Mouse (Mus musculus): ENCODE results near the gene 1700049E17Rik2.
"Not testable (repeated sequence)": the region's sequence is repeated elsewhere in the genome, so short reads cannot be mapped to it uniquely, and the experiment has no call there.

The 1700049E17Rik2 gene

GRCm38 (mm10) chr14:41572911-41573310, at the start of gene 1700049E17Rik2:
Gene 1700049E17Rik2, plus strand, starts transcription at chr14:41573211.
- DNase-seq (ENCODE audit: low read depth, low spot score), result not testable (repeated sequence)

GRCm38 (mm10) chr14:41524695-41525094, 48.3 kb upstream of the 1700049E17Rik2 start:
- DNase-seq (ENCODE audit: low read depth, low spot score), result not testable (repeated sequence)

GRCm38 (mm10) chr14:41555483-41555882, 17.5 kb upstream of the 1700049E17Rik2 start, which contains the start of gene Gm7970:
Gene Gm7970, minus strand, starts transcription at chr14:41555583.
- not testable (repeated sequence) for DNase-seq (ENCODE audit: low read depth, low spot score)

- DNase-seq (ENCODE audit: low read depth, low spot score), result not testable (repeated sequence)
Observed at GRCm38 (mm10) chr14:41586346-41586745, 13.3 kb downstream of the 1700049E17Rik2 start.

GRCm38 (mm10) chr14:41600935-41601334, 27.9 kb downstream of the 1700049E17Rik2 start:
- not testable (repeated sequence) for DNase-seq (ENCODE audit: low read depth, low spot score)

- not testable (repeated sequence) for DNase-seq (ENCODE audit: low read depth, low spot score)
Observed at GRCm38 (mm10) chr14:41610690-41611089, 37.7 kb downstream of the 1700049E17Rik2 start.

- DNase-seq (ENCODE audit: low read depth, low spot score), result not testable (repeated sequence)
Observed at GRCm38 (mm10) chr14:41622535-41622934, 49.5 kb downstream of the 1700049E17Rik2 start.

GRCm38 (mm10) chr14:41624512-41624911, 51.5 kb downstream of the 1700049E17Rik2 start, which contains the start of gene Gm3072:
Gene Gm3072, minus strand, starts transcription at chr14:41624612.
- not testable (repeated sequence) for DNase-seq (ENCODE audit: low read depth, low spot score)

GRCm38 (mm10) chr14:41630144-41630543, 57.1 kb downstream of the 1700049E17Rik2 start:
- DNase-seq (ENCODE audit: low read depth, low spot score), result not testable (repeated sequence)

All from retina, postnatal 7 days (tissue).